16 mouse cellular contexts compared by ENCODE assay signal in genomic region chr12:116590076-116590475, GRCm38 (mm10).
"Had no signal": no experiment of that assay in that cellular context is flagged by ENCODE, and none has a peak within 500 bp of the region (broad histone marks: within the 10 kb centered on the region; RNA-seq: fewer than 3 reads in every experiment).

No protein-coding gene starts in this region.

- DNase-seq: heart, postnatal 10 days; heart, postnatal 14 days; heart, postnatal 36 days; heart, postnatal 4 days; kidney, adult 11 months; kidney, adult 18-20 months; kidney, adult 2 months; kidney, adult 8-10 months; kidney, adult 9 months; kidney, postnatal 10 days; kidney, postnatal 14 days; kidney, postnatal 25 days; kidney, postnatal 36 days; kidney, postnatal 4 days; layer of hippocampus, adult 9-11 months; layer of hippocampus, postnatal 36 days had no signal
